Mouse (Mus musculus): ENCODE data around the gene Hspa2.

DNA sequence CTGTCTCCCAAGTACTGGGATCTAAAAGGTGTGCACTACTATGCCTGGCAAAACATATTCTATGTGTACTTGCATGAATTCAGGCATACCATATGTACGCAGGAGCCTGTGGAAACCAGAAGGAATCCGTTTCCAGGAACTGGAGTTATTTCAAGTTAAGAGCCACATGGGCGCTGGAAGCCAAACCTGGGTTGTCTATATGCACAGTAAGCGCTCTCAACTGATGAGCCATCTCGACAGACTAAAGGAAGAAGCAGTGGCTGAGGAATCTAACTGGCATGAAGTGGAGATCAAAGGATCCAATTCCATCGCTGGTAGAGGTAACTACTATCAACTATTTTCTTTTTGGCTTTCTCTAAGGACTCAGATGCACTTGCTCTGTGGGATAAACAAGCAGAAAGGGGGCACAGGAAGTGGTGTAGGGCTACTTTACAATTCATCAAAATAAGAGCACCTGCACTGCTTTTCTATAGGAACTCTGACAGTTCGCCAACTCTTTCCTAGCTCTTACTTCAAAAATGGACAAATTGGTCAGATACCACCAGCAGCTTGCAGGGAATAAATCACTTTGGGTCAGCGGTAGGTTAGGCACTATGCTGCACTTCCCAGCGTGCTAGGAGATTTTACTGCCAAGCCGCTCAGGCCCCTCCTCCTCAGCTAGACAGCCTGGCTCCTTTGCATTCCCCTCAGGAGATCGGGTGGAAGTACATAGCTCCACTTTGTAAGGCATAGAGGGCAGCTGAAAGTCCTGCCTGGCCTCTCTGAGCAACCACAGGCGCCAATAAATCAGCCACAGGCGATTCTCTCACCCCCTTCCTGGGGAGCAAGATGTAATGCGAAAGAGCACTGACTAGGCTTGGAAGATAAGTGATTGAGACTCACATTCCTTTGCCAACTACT is 36.6 kb upstream of the Hspa2 start:
- TF ChIP-seq CTCF (IDR thresholded peaks at IDR 0.05; ENCODE audit: control insufficient read depth, insufficient read depth, insufficient read length) (no peak), USF1 (IDR thresholded peaks at IDR 0.05; ENCODE audit: low read depth) (no peak), CEBPB (IDR thresholded peaks at IDR 0.05; ENCODE audit: low read depth) (no peak), MAX (IDR thresholded peaks at IDR 0.05) (no peak)

Data from C2C12 (cell line).